Mouse (Mus musculus) heart, embryonic 15.5 days (tissue): ENCODE measurements around the gene Git1. TPM values are rescaled to one million over a fixed set of nuclear protein-coding genes. Genes with fewer than 3 reads are reported as not detected.
A peak's percentile ranks its signal among the peaks of the same experiment; 100 is the strongest.

Experiments
- ATAC-seq: fragments of 200-750 bp; cut with Nextera tagmentation; replicated peaks from 2 replicates; pipeline ENCODE4 v1.8.0; 2017; ENCODE audit warnings: low read depth, moderate TSS enrichment; ENCODE audit not compliant: insufficient number of reproducible peaks, insufficient read depth, low FRiP score
- H3K27ac ChIP-seq: fragments of 300-500 bp; sonication (generic); 2 replicates; pipeline ENCODE4 v1.5.1; 2015; ENCODE audit warnings: mild to moderate bottlenecking, inconsistent platforms
- H3K27me3 ChIP-seq: fragments of 300-500 bp; sonication (generic); 2 replicates; pipeline ENCODE4 v1.6.1; 2015; ENCODE audit warnings: inconsistent platforms
- H3K36me3 ChIP-seq: fragments of 300-500 bp; sonication (generic); 2 replicates; pipeline ENCODE4 v1.6.1; 2015; ENCODE audit warnings: mild to moderate bottlenecking, inconsistent platforms
- H3K4me1 ChIP-seq: fragments of 300-500 bp; sonication (generic); replicated peaks from 2 replicates; pipeline ENCODE4 v1.6.1; 2015; ENCODE audit warnings: inconsistent platforms
- H3K4me2 ChIP-seq: fragments of 300-500 bp; sonication (generic); 2 replicates; pipeline ENCODE4 v1.6.1; 2015; ENCODE audit warnings: inconsistent platforms, mild to moderate bottlenecking, moderate library complexity
- H3K4me3 ChIP-seq: fragments of 300-500 bp; sonication (generic); 2 replicates; pipeline ENCODE4 v1.5.1; 2015; ENCODE audit warnings: mild to moderate bottlenecking, inconsistent platforms
- H3K9ac ChIP-seq: fragments of 300-500 bp; sonication (generic); 2 replicates; pipeline ENCODE4 v1.6.1; 2015; ENCODE audit warnings: mild to moderate bottlenecking, inconsistent platforms
- H3K9me3 ChIP-seq: fragments of 300-500 bp; sonication (generic); replicated peaks from 2 replicates; pipeline ENCODE4 v1.6.1; 2016; ENCODE audit warnings: inconsistent platforms
- WGBS: fragments of 180-500 bp; shearing (Covaris S2); methylation state at CpG from one replicate; pipeline ENCODE4 v1.1.7; 2015; ENCODE audit warnings: mixed read lengths; 5-methylcytosine and 5-hydroxymethylcytosine counted together
- polyA plus RNA-seq: library from polyadenylated mRNA; unstranded; fragments of >200 nt; fragmentation: Nextera tagmentation; extraction: Ambion mirVana; gene quantifications from 2 replicates; pipeline ENCODE4 v1.2.1, GENCODE M21; 2015

Git1 gene
- polyA plus RNA-seq, 1 experiment from 2014 or later, result 6.8 TPM

- Histone ChIP-seq H3K4me2 (no peak overlapping the region), H3K27me3 (no peaks in the 10 kb centered on the region), H3K27ac (no peak overlapping the region), H3K9me3 (no peaks in the 10 kb centered on the region), H3K36me3 (no peaks in the 10 kb centered on the region), H3K4me1 (peaks cover 24% of the 10 kb centered on the region), H3K9ac (no peak overlapping the region), H3K4me3 (no peak overlapping the region)
- WGBS, result 61% methylated on average over 3 of the region's 3 CpGs
- ATAC-seq, result no peak
These were observed 10.3 kb upstream of the Git1 start for GRCm38 (mm10) chr11:77483043-77483442.

DNA sequence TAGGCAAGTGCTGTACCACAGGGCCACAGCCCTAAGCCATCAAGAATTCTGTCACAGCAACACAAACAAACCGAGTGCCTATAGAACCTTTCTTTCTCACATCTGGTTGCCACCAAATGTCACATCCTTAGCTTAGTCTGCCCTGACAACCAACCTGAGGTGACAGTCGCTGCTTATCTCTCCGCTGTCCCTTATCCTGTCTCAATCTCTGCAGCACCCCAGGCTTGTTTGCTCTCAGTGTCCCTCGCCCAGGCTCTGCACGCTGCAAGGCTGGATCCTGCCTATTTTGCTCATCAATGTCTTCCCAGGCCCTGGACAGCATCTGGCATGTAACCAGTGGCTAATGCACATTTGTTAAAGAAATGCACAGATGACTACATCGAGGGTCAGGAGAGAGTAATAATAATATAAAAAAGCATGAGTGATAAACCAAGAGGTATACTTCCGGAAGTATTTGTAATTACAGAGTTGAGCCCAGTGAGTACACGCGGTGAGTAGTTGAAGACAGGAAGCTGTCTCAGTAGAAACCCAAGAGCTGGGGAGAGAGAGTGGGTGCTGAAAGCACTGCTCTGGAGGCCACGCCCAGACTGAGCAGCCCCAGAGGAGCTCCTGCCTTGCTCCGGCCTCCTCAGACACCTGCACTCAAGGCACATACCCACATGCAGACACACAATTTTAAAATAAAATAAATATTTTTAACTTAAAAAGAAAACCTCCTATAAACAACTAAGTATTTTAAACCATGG is 9.7 kb upstream of the Git1 start:
- H3K9me3 ChIP-seq, result no peaks in the 10 kb centered on the region
- no peaks in the 10 kb centered on the region for H3K27me3 ChIP-seq
- H3K4me2 ChIP-seq, result no peak overlapping the region
- no peaks in the 10 kb centered on the region for H3K36me3 ChIP-seq
- WGBS, result 37% methylated on average over 11 of the region's 11 CpGs
- H3K27ac ChIP-seq, result no peak overlapping the region
- H3K4me1 ChIP-seq, result peaks cover 29% of the 10 kb centered on the region
- no peak overlapping the region for H3K4me3 ChIP-seq
- no peak for ATAC-seq
- no peak overlapping the region for H3K9ac ChIP-seq

DNA sequence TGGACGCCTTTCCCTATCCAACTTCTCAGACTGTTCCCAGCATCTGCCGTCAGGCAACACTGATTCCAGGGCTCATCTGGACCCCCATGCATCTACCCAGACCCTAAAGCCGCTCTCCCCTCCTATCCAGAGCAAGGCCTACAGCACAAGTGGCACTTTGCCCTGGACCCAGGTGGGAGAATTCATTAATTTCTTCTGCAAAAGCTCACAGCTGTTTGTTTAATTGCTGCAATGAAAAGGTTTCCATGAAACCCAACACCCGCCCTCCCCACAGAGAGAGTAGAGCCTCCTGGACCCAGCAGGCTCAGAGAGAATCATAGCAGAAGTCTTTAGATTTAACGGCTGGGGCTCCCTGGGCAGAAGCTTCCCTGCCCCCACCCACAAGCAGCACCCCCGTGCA is 8.1 kb upstream of the Git1 start:
- Histone ChIP-seq H3K9ac (0 out of 2 replicates have a peak overlapping the region, but pooled peaks have one; percentile 4), H3K27ac (no peak overlapping the region), H3K36me3 (no peaks in the 10 kb centered on the region), H3K9me3 (no peaks in the 10 kb centered on the region), H3K4me3 (no peak overlapping the region), H3K4me1 (peaks cover 39% of the 10 kb centered on the region), H3K27me3 (no peaks in the 10 kb centered on the region), H3K4me2 (no peak overlapping the region)
- no peak for ATAC-seq
- 70% methylated on average over 6 of the region's 6 CpGs for WGBS

DNA sequence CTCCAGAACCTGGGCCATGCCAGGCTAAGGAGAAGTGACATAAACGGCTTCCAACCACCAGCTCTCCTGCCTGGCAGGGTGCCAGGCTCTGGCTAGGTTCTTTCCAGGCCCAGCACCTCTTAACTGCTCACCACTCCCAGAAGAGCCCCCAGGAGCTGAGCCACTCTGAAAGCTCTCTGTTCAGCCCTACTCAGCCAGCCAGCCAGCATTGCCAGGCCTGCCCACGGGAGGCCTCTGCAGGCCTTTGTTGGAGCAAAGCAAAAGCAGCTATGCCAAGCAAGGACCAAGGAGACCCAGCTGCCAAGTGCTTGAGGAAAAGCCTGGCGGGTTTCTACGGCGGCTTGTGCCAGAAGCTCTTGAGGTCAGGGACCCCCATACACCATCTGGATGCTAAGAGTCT is 6.6 kb upstream of the Git1 start:
- no peak overlapping the region for H3K4me3 ChIP-seq
- H3K27ac ChIP-seq, result peak overlapping the region; percentile 14; the same call in 1 of the 2 replicates
- no peak overlapping the region for H3K9ac ChIP-seq
- no peaks in the 10 kb centered on the region for H3K9me3 ChIP-seq
- no peak for ATAC-seq
- no peaks in the 10 kb centered on the region for H3K36me3 ChIP-seq
- no peak overlapping the region for H3K4me2 ChIP-seq
- peaks cover 55% of the 10 kb centered on the region for H3K4me1 ChIP-seq
- no peaks in the 10 kb centered on the region for H3K27me3 ChIP-seq
- WGBS, result 59% methylated on average over 5 of the region's 5 CpGs

DNA sequence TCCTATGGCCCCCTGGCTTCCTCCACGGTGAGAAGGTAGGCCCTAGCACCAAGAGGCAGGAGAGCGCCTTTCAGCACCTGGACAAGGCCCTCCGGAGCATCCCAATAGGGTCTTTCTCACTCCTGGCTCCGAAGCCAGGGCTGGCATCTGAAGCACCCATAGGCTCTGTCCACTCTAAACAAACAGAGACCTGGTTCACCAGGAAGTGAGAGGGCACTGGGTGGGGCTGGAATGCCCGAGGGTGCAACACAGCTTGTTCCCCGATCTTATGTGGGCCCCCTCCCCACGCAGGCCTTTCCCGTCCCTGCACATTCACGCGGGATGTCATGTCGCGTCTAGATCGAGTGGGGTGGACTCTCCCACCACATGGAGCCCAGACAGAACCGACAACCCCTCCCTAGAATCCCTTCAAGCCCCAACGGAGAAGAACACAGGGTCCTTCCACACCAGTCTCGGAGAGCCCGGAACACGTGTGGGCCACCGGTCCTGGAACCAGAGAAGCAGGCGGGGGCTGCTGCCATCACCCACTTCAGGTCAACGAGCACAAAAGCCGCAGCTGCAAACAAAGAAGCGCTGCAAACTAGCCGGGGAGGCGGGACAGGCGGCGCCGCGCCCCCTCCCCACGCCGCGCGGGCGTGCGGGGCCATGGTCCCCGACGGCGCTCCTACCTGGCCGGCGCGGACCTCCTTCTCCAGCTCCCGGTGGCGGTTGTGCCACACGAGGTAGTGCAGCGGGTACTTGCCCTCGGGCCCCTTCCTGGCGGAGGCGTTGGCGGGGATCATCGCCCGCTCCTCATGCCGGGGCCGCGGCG is 4.4 kb upstream of the Git1 start:
- no peak overlapping the region for H3K27ac ChIP-seq
- no peak for ATAC-seq

GRCm38 (mm10) chr11:77489591-77490235 is 3.6 kb upstream of the Git1 start, which contains the start of gene Ankrd13b:
Gene Ankrd13b, minus strand, starts transcription at chr11:77489678.
- peak within 1 kb of the TSS; percentile 95 for H3K27ac ChIP-seq
- ATAC-seq, result peak; percentile 24
- 1% methylated on average over 42 of the region's 87 CpGs for WGBS
- peak within 1 kb of the TSS; percentile 90 for H3K9ac ChIP-seq
- H3K4me2 ChIP-seq, result peak within 1 kb of the TSS; percentile 99
- peak within 1 kb of the TSS; percentile 87 for H3K4me3 ChIP-seq
- peaks cover 64% of the 10 kb centered on the region for H3K4me1 ChIP-seq
- H3K27me3 ChIP-seq, result no peaks in the 10 kb centered on the region
- H3K36me3 ChIP-seq, result no peaks in the 10 kb centered on the region
- H3K9me3 ChIP-seq, result no peaks in the 10 kb centered on the region

More for the DNA sequence above, 4.4 kb upstream of the Git1 start:
- Histone ChIP-seq H3K9me3 (no peaks in the 10 kb centered on the region), H3K4me3 (peak overlapping the region; percentile 87), H3K36me3 (no peaks in the 10 kb centered on the region), H3K27me3 (no peaks in the 10 kb centered on the region), H3K4me2 (peak overlapping the region; percentile 99), H3K9ac (peak overlapping the region; percentile 90), H3K4me1 (peaks cover 57% of the 10 kb centered on the region)
- WGBS, result 4% methylated on average over 55 of the region's 55 CpGs

- Histone ChIP-seq H3K4me3 (no peak overlapping the region; the same call in 1 of the 2 replicates), H3K27ac (peak overlapping the region; percentile 95; the same call in 1 of the 2 replicates), H3K9ac (no peak overlapping the region), H3K4me1 (peaks cover 70% of the 10 kb centered on the region), H3K4me2 (peak overlapping the region; percentile 99), H3K27me3 (no peaks in the 10 kb centered on the region), H3K36me3 (no peaks in the 10 kb centered on the region), H3K9me3 (no peaks in the 10 kb centered on the region)
- ATAC-seq, result no peak
- 73% methylated on average over 6 of the region's 6 CpGs for WGBS
These were observed 2.9 kb upstream of the Git1 start for GRCm38 (mm10) chr11:77490451-77490850.

GRCm38 (mm10) chr11:77491123-77491501 is 2.2 kb upstream of the Git1 start:
- peak overlapping the region; percentile 33; the same call in 1 of the 2 replicates for H3K9ac ChIP-seq
- WGBS, result under 1% methylated on average over 13 of the region's 13 CpGs
- peak overlapping the region; percentile 95 for H3K27ac ChIP-seq
- peak overlapping the region; percentile 93 for H3K4me2 ChIP-seq
- H3K36me3 ChIP-seq, result no peaks in the 10 kb centered on the region
- peaks cover 77% of the 10 kb centered on the region for H3K4me1 ChIP-seq
- H3K27me3 ChIP-seq, result no peaks in the 10 kb centered on the region
- peak overlapping the region; percentile 91 for H3K4me3 ChIP-seq
- H3K9me3 ChIP-seq, result no peaks in the 10 kb centered on the region
- peak; percentile 51; the same call in 1 of the 2 replicates for ATAC-seq

DNA sequence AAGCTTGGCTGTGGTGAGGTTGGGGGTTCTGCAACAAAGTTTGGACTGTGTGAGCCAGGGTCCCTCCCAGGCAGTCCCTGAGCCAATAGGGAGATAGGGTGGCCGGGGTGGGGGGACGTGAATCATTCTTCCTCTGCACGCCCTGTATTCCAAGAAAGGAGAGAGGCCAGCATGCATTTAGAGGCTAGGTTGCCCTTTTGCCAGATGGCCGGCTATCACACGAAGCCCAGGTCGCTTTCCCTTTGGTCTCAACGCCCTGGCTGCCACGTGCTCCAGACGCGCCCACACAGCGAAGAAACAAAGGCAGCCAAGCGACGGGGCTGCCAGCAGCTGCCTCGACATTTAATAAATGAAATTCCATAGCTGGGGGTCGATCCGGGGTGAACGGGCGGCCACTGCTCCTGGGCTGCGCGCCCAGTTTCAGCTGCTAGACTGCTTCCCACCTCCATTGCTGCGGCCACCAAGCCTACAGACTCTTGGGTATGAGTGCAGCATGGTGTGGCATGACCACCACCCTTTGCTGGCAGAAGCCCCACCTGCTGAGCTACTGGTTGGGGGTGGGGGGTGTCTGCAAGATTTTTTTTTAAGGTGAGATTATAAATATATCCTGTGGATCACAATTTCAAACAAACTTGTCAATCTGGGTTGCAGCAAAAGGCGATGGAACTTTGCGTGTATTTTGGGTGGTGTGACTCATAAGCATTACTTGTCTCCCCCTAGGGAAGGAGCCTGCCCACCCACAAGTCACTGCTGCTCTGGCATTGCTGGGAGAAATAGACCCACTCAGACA is 1.7 kb upstream of the Git1 start:
- Histone ChIP-seq H3K9ac (peak overlapping the region; percentile 93), H3K27ac (peak overlapping the region; percentile 95), H3K27me3 (no peaks in the 10 kb centered on the region), H3K4me3 (peak overlapping the region; percentile 91), H3K4me2 (peak overlapping the region; percentile 93), H3K36me3 (no peaks in the 10 kb centered on the region), H3K9me3 (no peaks in the 10 kb centered on the region), H3K4me1 (peaks cover 76% of the 10 kb centered on the region)
- ATAC-seq, result peak; percentile 56
- under 1% methylated on average over 23 of the region's 23 CpGs for WGBS

GRCm38 (mm10) chr11:77492311-77492871 is 971 bp upstream of the Git1 start:
- Histone ChIP-seq H3K27ac (peak overlapping the region; percentile 95), H3K9me3 (no peaks in the 10 kb centered on the region), H3K36me3 (no peaks in the 10 kb centered on the region), H3K4me2 (peak overlapping the region; percentile 93), H3K9ac (peak overlapping the region; percentile 93), H3K4me3 (peak overlapping the region; percentile 91), H3K27me3 (no peaks in the 10 kb centered on the region), H3K4me1 (peaks cover 76% of the 10 kb centered on the region)
- no peak for ATAC-seq
- under 1% methylated on average over 13 of the region's 18 CpGs for WGBS
